Mouse (Mus musculus) mouse embryonic stem cell (cell line): ENCODE measurements around the gene Kif21b.

Source experiments
- in situ Hi-C, 2 experiments: fragments of 300-500 bp; cut with MboI; formaldehyde crosslinking; loops; 1 replicate in 1 of 2; 3 replicates in 1 of 2; pipeline ENCODE4 v1.14.3; 2019 to 2020; ENCODE audit warnings: low sequenced_read_pairs in 2 of 2, low pct_unique_long_range_greater_than_20kb in 1 of 2, mixed read lengths in 1 of 2; ENCODE audit not compliant: unreplicated experiment in 1 of 2

Kif21b gene

DNA sequence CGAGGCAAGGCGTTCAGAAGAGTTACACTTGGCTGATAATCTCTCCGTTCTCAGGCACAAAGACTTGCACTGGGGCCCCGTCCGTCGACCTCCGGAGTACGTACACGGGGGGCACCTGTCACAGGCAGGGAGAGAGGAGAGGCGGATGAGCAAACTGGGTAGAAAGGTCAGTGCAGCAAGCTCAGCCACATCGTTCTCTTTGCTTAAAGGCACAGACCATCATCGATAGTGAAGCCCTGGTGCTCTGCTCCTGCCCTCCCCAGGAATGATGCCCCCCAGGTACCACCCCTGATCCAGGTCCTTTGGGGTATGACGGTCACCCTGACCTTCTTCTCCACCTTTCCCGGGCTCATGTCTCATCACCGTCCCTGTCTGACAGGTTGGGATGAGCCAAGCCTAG is 83.1 kb downstream of the Kif21b start:
- in situ Hi-C loops: no loop called here

DNA sequence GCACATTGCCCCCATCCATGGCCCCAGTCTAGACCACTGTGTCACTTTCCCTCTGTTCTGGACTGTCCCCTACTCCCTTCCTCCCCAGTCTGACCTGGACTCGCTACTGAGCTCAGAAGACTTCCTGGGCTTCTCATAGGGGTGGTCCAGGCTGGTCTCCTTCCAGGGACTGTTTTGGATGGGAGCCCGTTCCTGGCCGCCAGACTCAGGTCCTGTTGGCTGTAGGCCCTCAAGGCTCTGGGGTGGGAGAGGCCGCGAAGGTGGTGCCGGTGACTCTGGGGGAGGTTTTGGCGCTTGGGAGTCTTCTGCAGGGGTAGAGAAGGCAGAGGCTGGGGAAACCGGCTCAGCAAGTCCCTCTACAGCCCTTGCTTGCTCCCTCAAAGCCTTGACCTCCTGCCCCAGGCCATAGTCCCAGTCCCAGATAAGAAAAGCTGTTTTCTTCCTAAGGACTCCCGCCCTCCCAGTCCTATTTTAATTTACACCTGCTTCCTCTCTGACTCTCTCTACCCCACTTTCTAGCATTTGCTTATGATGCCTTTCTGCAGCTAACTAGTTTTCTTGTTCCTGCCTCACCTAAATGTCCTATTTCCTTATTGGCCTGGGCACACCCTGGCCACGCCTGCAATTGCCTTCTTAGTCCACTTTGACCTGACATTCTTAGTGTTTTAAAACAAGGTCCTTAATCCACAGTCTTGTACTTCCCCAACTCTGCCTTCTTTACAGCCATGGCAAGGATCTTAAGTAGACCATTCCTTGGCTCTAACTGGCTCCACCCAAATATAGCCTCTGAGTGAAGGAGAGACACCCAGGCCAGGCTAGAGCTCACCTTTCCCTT is 89.1 kb downstream of the Kif21b start:
- in situ Hi-C loops: no loop called here

GRCm38 (mm10) chr1:136222386-136222785 is 91.2 kb downstream of the Kif21b start:
- in situ Hi-C loops: no loop called here

- in situ Hi-C loops: no loop called here
These were observed 92.7 kb downstream of the Kif21b start for GRCm38 (mm10) chr1:136223758-136224342.

DNA sequence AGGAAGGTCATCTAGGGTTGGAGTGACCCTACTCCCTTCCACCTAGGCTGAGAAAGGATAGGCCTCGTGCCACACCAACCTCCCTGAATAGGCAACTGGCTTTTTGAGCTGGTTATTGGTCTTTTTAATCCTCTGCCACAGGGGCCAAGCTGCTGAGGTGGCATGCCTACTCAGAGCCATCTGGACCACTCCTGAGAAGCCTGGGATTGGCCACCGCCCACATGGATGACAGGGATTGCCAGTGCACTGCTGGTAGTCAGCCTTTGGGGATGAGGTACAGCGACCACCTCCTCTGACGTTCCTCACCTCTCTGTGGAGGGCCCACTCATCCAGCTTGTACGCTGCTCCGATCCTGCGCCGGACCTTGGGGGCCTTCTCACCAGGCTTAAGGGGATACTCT is 94.7 kb downstream of the Kif21b start:
- in situ Hi-C loops: no loop called here

DNA sequence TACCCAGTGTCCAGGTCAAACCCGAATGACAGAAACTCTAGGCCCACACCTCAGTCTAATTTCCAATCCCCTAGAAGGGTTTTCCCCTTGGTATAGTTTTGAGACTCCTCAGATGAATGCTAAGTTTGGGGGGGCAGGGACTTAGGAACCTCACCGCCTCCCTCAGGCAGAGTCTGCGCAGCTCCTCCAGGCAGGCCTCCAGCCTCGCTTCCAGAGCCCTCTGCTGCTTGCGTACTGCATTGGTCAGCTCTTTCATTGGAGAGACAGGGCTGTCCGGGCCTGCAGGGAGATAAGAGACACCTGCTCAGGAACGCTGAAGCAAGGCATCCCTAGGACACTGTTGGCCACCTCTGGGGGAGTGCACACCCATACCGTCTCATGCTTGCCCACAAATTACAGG is 95.4 kb downstream of the Kif21b start:
- in situ Hi-C loops: no loop called here
